Mouse (Mus musculus) CD4-positive naive resting alpha-beta T cell, adult 57 days (primary cell): ENCODE measurements around the gene Smarcad1. TPM values are rescaled to one million over a fixed set of nuclear protein-coding genes. Genes with fewer than 3 reads are reported as not detected.

Experiments used
- total RNA-seq: library from RNA; stranded (reverse); gene quantifications from one replicate; pipeline ENCODE4 v1.2.4, GENCODE M21; 2023

The Smarcad1 gene
- 57.7 TPM for total RNA-seq

DNA sequence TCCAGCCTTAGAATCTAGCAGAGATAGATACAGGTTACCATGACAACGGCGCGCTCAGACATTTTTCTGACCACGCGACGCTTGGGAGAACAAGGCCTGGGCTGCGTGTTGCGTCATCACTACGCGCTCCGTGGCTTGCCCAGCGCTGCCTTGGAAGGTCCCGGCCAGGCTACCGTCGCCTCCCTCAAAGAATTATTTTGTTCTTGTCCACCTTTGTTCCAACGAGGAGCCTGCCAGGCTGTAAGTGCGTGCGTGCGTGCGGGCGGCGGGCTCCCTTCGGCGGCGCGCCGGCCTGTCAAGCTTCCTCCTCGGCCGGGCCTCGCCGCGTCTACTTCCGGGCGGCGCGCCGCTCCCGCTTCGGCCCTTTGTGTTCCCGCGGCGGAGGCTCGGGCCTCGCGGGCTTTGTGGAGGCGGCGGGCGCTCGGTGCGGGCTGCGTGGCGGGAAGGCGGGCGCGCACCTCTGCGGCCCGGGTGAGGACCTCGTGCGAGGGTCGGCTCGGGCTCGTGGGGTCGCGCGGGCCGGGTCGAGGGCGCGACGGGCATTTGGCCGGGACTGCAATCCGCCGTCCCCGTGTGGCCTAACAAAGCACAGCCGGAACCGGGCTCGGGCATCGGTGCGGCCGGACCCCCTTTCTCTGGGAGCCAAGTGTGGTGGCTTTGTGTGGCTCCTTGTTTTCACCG is at the start of gene Smarcad1:
TSS of gene Smarcad1 (plus strand) at position 93 of the 681 bp plus-strand sequence.

DNA sequence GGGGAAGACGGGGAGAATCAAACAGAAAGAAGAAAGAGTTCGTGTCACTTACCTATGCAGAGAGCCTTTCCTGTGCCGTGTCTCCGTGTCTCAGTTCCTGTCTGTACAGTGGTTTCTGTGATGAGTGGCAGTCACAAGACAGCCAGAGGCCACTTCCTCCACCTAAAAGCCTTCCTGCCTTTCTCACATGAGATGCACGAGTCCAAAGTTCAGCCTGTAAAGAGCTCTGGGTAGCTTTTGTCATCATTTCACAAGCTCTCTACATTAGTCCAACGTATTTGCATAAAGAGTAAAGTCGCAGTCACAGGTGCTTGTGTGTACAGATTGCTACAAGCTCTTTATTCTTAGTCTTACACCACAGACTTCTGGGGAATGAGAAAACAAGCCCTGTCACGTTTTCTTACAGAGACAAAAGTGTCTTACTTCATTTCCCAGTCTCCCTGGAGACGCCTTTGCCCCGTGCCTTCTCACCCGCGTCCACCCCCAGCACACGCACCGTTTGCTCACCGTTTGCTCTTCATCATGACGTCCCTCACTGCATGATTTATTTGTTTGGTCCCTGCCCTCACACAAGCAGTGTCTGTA is 102.3 kb downstream of the Smarcad1 start, which contains the start of gene Hpgds:
TSS of gene Hpgds (minus strand) at position 288 of the 585 bp plus-strand sequence.

Other genes starting within 250 kb of the Smarcad1 start
- 5.6 TPM for gene Hpgds, start 102.3 kb downstream of the Smarcad1 start, total RNA-seq